Mouse (Mus musculus) forebrain, embryonic 13.5 days (tissue): ENCODE data around the gene Bpgm. TPM values are rescaled to one million over a fixed set of nuclear protein-coding genes. Genes with fewer than 3 reads are reported as not detected.

ENCODE experiments used
- ATAC-seq: fragments of 200-750 bp; cut with Nextera tagmentation; 2 replicates; pipeline ENCODE4 v1.8.0; 2017
- H3K27ac ChIP-seq: fragments of 300-500 bp; sonication (generic); 2 replicates; pipeline ENCODE4 v1.5.1; 2015; ENCODE audit warnings: inconsistent platforms, mild to moderate bottlenecking, moderate library complexity
- H3K27me3 ChIP-seq: fragments of 300-500 bp; sonication (generic); 2 replicates; pipeline ENCODE4 v1.6.1; 2015; ENCODE audit warnings: mild to moderate bottlenecking, inconsistent platforms
- H3K36me3 ChIP-seq: fragments of 300-500 bp; sonication (generic); 2 replicates; pipeline ENCODE4 v1.6.1; 2015; ENCODE audit warnings: mild to moderate bottlenecking, inconsistent platforms; ENCODE audit not compliant: poor library complexity, severe bottlenecking
- H3K4me1 ChIP-seq: fragments of 300-500 bp; sonication (generic); 2 replicates; pipeline ENCODE4 v1.6.1; 2015; ENCODE audit warnings: inconsistent platforms
- H3K4me2 ChIP-seq: fragments of 300-500 bp; sonication (generic); 2 replicates; pipeline ENCODE4 v1.6.1; 2015; ENCODE audit warnings: inconsistent platforms, mild to moderate bottlenecking, moderate library complexity
- H3K4me3 ChIP-seq: fragments of 300-500 bp; sonication (generic); 2 replicates; pipeline ENCODE4 v1.5.1; 2015; ENCODE audit warnings: mild to moderate bottlenecking, inconsistent platforms
- H3K9ac ChIP-seq: fragments of 300-500 bp; sonication (generic); 2 replicates; pipeline ENCODE4 v1.6.1; 2015; ENCODE audit warnings: mild to moderate bottlenecking, inconsistent platforms
- H3K9me3 ChIP-seq: fragments of 300-500 bp; sonication (generic); replicated peaks from 2 replicates; pipeline ENCODE4 v1.6.1; 2016; ENCODE audit warnings: inconsistent platforms
- WGBS: fragments of 180-500 bp; shearing (Covaris S2); methylation state at CpG from one replicate; pipeline ENCODE4 v1.1.7; 2015; 5-methylcytosine and 5-hydroxymethylcytosine counted together
- polyA plus RNA-seq: library from polyadenylated mRNA; unstranded; fragments of >200 nt; fragmentation: Nextera tagmentation; extraction: Ambion mirVana; gene quantifications from 2 replicates; pipeline ENCODE4 v1.2.1, GENCODE M21; 2015

Gene Bpgm
- polyA plus RNA-seq, 1 experiment from 2014 or later, result 57.8 TPM

DNA sequence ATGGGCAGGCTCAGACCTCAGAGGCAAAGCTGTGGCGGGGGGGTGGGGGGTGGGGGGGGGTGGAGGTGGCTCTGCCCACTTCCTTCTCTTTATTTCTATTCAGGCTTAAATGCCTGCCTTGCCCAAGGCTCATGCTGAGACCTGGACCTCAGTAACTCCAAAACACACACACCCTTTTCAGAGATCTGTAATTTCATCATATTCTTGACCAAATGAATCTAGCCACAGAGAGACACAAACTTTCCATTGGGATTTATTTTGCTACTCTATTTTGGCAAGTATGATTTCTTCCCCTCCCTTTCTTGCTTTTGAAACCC is 39.7 kb downstream of the Bpgm start:
- no peak overlapping the region for H3K27ac ChIP-seq
- no peaks in the 10 kb centered on the region for H3K9me3 ChIP-seq
- 0 out of 2 replicates have a peak, but pooled peaks cover 3% of the 10 kb centered on the region for H3K4me1 ChIP-seq
- no peak overlapping the region for H3K4me3 ChIP-seq
- no peaks in the 10 kb centered on the region for H3K36me3 ChIP-seq
- 40% methylated on average over 1 of the region's 1 CpGs for WGBS
- H3K27me3 ChIP-seq, result no peaks in the 10 kb centered on the region
- H3K9ac ChIP-seq, result no peak overlapping the region
- no peak for ATAC-seq
- H3K4me2 ChIP-seq, result no peak overlapping the region

DNA sequence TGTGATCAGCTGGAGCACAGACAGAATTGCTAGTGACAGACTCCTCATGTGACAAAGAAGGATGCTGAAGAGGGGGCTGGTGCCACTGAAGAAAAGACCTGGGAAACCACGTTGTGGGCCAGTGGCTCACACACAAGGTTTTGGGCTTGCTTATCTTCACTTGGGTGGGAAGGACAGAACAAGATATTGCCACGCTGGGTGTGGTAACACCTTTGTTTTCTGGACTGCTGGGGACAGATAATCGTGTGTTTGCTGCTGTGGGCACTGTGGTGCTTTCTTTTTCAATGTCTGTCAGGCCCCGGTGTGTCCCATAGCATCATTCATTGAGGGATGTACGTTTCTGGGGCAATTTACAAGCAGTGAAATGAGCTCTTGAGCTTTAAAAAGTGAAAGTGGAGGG is 41.7 kb downstream of the Bpgm start:
- Histone ChIP-seq H3K36me3 (no peaks in the 10 kb centered on the region), H3K27ac (no peak overlapping the region), H3K9me3 (no peaks in the 10 kb centered on the region), H3K4me1 (0 out of 2 replicates have a peak, but pooled peaks cover 3% of the 10 kb centered on the region), H3K4me3 (no peak overlapping the region), H3K27me3 (no peaks in the 10 kb centered on the region), H3K4me2 (no peak overlapping the region), H3K9ac (no peak overlapping the region)
- 78% methylated on average over 5 of the region's 5 CpGs for WGBS
- ATAC-seq, result no peak

DNA sequence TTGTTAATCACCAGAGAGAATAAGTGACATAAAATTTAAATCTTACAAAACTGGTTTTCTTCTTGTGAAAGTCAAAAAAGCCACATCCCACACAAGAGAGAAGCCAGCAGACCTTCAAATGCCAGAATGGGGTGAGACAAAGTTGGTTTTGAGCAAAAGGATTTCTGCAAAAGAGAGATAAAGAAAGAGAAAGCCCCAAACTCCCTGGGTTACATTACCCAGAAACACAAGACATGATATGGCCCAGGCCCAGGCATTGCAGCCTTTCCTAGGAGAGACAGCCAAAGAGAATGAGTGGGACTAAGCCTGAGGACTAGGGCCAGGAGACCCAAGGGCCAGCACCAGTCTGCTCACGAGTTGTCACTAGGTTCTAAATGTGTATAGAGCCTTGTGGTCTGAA is 43.1 kb downstream of the Bpgm start:
- Histone ChIP-seq H3K27me3 (no peaks in the 10 kb centered on the region), H3K4me3 (no peak overlapping the region), H3K4me1 (0 out of 2 replicates have a peak, but pooled peaks cover 3% of the 10 kb centered on the region), H3K9me3 (no peaks in the 10 kb centered on the region), H3K36me3 (no peaks in the 10 kb centered on the region), H3K9ac (no peak overlapping the region), H3K27ac (no peak overlapping the region), H3K4me2 (no peak overlapping the region)
- no peak for ATAC-seq
- WGBS, result 83% methylated on average over 1 of the region's 1 CpGs

DNA sequence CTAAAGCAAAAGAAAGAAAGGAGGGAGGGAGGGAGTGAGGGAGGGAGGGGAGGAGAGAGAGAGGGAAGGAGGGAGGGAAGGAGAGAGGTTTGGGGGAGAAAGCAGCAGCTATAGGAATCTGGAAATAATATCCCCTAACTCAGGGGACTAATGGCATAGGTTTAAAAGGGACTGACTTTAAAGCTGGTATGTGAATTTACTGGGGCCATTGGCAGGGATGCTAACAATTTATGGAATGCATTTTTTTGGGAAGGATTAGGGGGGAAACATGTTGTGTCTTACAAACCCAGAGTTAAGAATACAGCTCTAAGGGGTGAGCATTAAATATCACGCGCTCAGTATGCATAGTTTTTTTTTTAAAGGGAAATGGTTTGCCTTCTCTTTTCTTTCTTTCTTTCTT is 44.5 kb downstream of the Bpgm start:
- H3K4me1 ChIP-seq, result 0 out of 2 replicates have a peak, but pooled peaks cover under 1% of the 10 kb centered on the region
- no peaks in the 10 kb centered on the region for H3K36me3 ChIP-seq
- H3K4me3 ChIP-seq, result no peak overlapping the region
- 74% methylated on average over 2 of the region's 2 CpGs for WGBS
- no peak overlapping the region for H3K4me2 ChIP-seq
- no peaks in the 10 kb centered on the region for H3K27me3 ChIP-seq
- ATAC-seq, result no peak
- H3K9me3 ChIP-seq, result no peaks in the 10 kb centered on the region
- H3K9ac ChIP-seq, result no peak overlapping the region
- H3K27ac ChIP-seq, result no peak overlapping the region

DNA sequence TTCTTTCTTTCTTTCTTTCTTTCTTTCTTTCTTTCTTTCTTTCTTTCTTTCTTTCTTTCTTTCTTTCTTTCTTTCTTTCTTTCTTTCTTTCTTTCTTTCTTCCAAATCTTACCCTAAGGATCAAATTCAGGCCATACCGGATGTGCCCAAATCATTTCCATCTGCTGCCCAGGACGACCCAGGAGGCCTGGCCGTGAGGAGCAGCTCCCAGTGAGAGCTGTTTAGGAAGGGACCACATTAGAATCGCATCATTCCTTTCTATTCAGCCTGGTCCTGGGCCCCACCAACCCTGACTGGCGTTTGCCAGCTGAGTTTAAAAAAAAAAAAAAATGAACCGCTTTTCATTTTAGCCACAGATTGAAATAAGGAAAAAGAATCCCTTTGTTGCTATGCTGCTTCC is 44.9 kb downstream of the Bpgm start:
- H3K4me3 ChIP-seq, result no peak overlapping the region
- no peaks in the 10 kb centered on the region for H3K9me3 ChIP-seq
- no peaks in the 10 kb centered on the region for H3K36me3 ChIP-seq
- H3K9ac ChIP-seq, result no peak overlapping the region
- H3K4me1 ChIP-seq, result no peaks in the 10 kb centered on the region
- H3K4me2 ChIP-seq, result no peak overlapping the region
- no peaks in the 10 kb centered on the region for H3K27me3 ChIP-seq
- WGBS, result 23% methylated on average over 6 of the region's 6 CpGs
- no peak overlapping the region for H3K27ac ChIP-seq
- ATAC-seq, result no peak

DNA sequence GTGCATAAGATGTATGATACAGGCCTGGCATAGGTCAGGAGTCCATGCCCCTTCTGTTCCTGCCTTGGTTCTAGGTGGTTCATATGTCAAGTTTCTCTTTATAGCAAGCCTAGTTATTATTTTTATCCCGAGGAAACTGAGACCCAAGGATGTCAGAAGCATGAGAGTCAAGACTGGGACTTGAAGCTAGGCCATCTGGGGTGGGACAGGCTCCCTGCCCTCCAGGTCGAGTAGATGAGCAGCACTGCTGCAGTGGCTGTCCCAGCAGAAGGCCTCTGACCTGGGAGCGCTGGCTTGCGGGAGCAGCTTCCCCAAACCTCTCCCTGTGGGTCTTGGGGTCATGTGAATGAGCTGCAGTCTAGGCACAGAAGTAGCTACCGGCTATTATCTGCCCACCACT is 47.5 kb downstream of the Bpgm start:
- H3K9me3 ChIP-seq, result no peaks in the 10 kb centered on the region
- ATAC-seq, result no peak
- H3K27ac ChIP-seq, result no peak overlapping the region
- no peak overlapping the region for H3K4me3 ChIP-seq
- no peak overlapping the region for H3K9ac ChIP-seq
- no peaks in the 10 kb centered on the region for H3K27me3 ChIP-seq
- no peaks in the 10 kb centered on the region for H3K36me3 ChIP-seq
- no peaks in the 10 kb centered on the region for H3K4me1 ChIP-seq
- no peak overlapping the region for H3K4me2 ChIP-seq
- WGBS, result 82% methylated on average over 5 of the region's 5 CpGs

DNA sequence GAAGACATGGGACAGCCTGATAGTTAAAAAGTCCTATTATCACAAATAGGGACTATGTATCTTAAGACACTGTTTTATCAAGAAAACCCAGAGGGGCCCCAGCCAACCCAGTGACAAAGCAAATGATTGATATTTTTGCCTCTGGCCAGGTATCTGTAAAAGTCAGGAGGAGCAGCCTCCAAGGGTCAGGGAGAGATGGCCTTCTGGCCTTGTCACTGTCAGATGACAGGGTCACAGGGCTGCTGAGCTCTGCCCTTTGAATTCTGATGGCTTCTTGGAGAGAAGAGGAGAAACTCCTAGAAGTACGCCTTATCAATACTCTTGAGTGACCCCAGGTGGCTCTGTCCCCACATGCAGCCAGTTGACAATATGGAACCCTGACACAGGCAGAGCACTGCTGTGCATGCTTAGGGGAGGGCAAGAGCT is 49.5 kb downstream of the Bpgm start:
- no peaks in the 10 kb centered on the region for H3K9me3 ChIP-seq
- no peaks in the 10 kb centered on the region for H3K27me3 ChIP-seq
- no peak overlapping the region for H3K4me3 ChIP-seq
- 85% methylated on average over 1 of the region's 1 CpGs for WGBS
- no peak overlapping the region for H3K9ac ChIP-seq
- H3K27ac ChIP-seq, result no peak overlapping the region
- ATAC-seq, result no peak
- no peaks in the 10 kb centered on the region for H3K36me3 ChIP-seq
- H3K4me2 ChIP-seq, result no peak overlapping the region
- H3K4me1 ChIP-seq, result no peaks in the 10 kb centered on the region

DNA sequence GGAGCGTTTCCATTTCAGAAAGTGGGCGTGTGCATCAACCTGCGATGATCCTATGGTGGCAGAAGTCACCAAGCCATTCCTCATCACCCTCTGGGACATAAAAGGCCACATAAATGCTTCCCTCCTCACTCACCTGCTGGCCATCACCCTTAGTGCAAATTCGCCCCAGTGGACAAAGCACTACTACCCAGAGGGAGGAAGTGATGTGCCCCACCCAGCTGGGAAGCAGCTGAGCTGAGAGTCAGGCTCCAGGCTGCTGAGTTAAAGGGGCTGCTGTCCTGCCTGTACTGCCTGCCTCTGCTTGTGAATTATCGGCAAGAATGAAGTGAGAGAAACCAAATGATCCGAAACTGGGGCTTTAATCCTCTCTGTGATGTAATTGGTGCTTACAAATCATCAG is 49.9 kb downstream of the Bpgm start:
- H3K9me3 ChIP-seq, result no peaks in the 10 kb centered on the region
- H3K4me1 ChIP-seq, result no peaks in the 10 kb centered on the region
- no peak for ATAC-seq
- H3K36me3 ChIP-seq, result no peaks in the 10 kb centered on the region
- H3K4me2 ChIP-seq, result no peak overlapping the region
- no peak overlapping the region for H3K4me3 ChIP-seq
- H3K27me3 ChIP-seq, result no peaks in the 10 kb centered on the region
- H3K27ac ChIP-seq, result no peak overlapping the region
- WGBS, result 71% methylated on average over 6 of the region's 6 CpGs
- no peak overlapping the region for H3K9ac ChIP-seq

DNA sequence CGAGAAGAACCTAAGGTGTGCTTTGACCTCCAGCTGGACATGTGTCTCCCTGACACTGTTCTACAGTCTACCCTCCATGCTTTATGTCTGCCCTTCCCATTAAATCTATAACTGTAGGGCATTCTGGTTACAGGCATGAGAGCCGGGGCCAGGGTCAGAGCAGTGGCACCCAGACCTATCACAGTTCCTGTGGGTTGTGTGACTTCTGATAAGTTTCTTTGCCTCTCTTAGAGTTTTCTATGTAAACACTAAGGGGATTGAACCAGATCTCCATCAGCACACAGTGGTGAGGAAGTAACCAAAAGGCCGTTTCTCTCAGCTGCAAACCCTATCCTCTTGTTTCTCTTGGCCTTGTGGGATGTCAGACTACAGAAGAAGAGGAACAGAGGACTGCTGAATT is 50.4 kb downstream of the Bpgm start:
- Histone ChIP-seq H3K27ac (no peak overlapping the region), H3K36me3 (no peaks in the 10 kb centered on the region), H3K4me2 (no peak overlapping the region), H3K4me3 (no peak overlapping the region), H3K9ac (no peak overlapping the region), H3K27me3 (no peaks in the 10 kb centered on the region), H3K4me1 (no peaks in the 10 kb centered on the region), H3K9me3 (no peaks in the 10 kb centered on the region)
- 83% methylated on average over 3 of the region's 3 CpGs for WGBS
- no peak for ATAC-seq

DNA sequence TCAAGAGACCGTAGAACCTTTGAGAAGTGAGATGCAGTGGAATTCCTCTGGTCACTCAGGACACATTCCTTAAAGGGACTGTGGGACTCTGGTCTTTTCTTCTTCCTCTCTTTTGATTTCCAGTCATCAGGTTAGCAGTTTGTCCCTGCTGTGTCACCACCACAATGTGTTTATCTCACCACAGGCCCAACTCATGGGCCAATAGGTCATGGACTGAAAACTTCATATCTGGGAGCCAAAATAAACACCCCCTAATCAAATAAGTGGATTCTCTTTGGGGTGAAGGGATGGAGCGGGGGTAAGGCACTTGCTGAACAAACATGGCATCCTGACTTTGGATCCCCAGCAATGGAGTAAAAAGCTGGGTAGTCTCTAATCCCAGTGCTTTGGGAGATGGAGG is 52.1 kb downstream of the Bpgm start:
- Histone ChIP-seq H3K9ac (no peak overlapping the region), H3K36me3 (no peaks in the 10 kb centered on the region), H3K9me3 (no peaks in the 10 kb centered on the region), H3K27ac (no peak overlapping the region), H3K4me3 (no peak overlapping the region), H3K27me3 (no peaks in the 10 kb centered on the region), H3K4me1 (no peaks in the 10 kb centered on the region), H3K4me2 (no peak overlapping the region)
- ATAC-seq, result no peak
- WGBS, result 91% methylated on average over 2 of the region's 2 CpGs

DNA sequence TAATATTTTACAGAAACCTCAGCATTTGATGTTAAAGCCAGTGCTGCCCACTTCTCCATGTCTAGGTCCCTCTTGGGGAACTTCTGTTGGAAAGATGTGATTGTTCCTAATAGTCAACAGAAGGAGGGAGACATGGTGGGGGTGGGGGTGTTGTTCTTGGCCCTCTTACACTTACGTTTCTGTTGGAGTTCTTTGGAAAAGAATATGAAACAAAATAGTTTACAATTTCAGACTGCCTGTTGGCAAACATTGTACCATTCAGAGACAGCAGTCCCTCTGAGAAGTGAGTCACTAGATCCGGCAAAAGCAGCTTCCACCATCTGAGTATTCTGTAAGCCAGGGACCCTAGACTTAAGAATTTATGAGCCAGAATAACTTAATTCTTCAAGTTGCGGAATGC is 54.0 kb downstream of the Bpgm start:
- Histone ChIP-seq H3K36me3 (no peaks in the 10 kb centered on the region), H3K27ac (no peak overlapping the region), H3K9ac (no peak overlapping the region), H3K4me3 (no peak overlapping the region), H3K9me3 (no peaks in the 10 kb centered on the region), H3K4me2 (no peak overlapping the region), H3K27me3 (no peaks in the 10 kb centered on the region), H3K4me1 (no peaks in the 10 kb centered on the region)
- 88% methylated on average over 3 of the region's 3 CpGs for WGBS
- ATAC-seq, result no peak

DNA sequence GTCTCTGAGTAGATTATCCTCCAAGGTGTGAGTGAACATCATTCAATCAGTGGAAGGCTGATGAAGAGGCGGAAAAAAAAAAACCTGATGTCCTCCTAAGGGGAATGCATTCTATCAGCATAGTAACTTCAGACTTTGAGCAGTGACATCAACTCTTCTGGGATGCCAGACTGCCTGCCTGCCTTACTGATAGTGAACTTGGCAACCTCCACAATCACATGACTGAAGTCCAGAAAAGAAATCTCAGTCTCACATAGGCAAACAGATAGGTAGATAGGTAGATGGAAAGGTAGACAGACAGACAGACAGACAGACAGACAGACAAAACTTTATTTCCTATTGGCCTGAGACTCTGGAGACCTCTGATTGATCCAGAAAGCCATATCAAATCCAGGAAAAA is 57.0 kb downstream of the Bpgm start:
- Histone ChIP-seq H3K9ac (no peak overlapping the region), H3K9me3 (no peaks in the 10 kb centered on the region), H3K27me3 (no peaks in the 10 kb centered on the region), H3K4me1 (no peaks in the 10 kb centered on the region), H3K4me3 (no peak overlapping the region), H3K27ac (no peak overlapping the region), H3K4me2 (no peak overlapping the region), H3K36me3 (no peaks in the 10 kb centered on the region)
- ATAC-seq, result no peak
- WGBS, result 88% methylated on average over 1 of the region's 1 CpGs

DNA sequence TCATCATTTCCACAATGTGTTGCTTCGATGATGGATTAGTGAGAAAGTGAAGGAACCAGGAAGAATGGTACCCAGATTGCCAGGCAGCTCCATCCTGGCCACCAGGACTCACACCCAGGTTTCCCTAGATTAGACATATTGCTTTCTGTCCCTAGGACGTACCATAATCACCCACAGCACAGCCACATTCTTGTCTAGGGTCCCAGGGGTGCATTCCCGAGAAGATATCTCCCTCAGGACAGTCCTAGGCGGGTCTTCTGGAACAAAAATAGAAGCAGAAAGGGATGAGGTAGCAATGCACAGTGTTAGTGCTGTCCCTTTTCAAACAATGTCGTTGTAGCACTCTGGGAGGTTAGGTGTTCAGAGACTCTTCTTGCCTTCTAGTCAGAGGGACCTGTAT is 57.9 kb downstream of the Bpgm start:
- H3K9ac ChIP-seq, result no peak overlapping the region
- no peaks in the 10 kb centered on the region for H3K4me1 ChIP-seq
- no peak overlapping the region for H3K4me3 ChIP-seq
- H3K27me3 ChIP-seq, result no peaks in the 10 kb centered on the region
- H3K27ac ChIP-seq, result no peak overlapping the region
- no peak for ATAC-seq
- no peaks in the 10 kb centered on the region for H3K36me3 ChIP-seq
- no peaks in the 10 kb centered on the region for H3K9me3 ChIP-seq
- H3K4me2 ChIP-seq, result no peak overlapping the region
- WGBS, result 83% methylated on average over 5 of the region's 5 CpGs
